Mouse (Mus musculus) myocyte (in vitro differentiated cells): ENCODE measurements around the gene Bbs1.
A peak's percentile ranks its signal among the peaks of the same experiment; 100 is the strongest.

Experiments used
- POLR2A ChIP-seq: IDR thresholded peaks from one replicate; pipeline ENCODE4 v1.6.1; 2011; ENCODE audit warnings: low read depth, mild to moderate bottlenecking, control low read depth, moderate library complexity; ENCODE audit not compliant: insufficient read length
- TCF3 ChIP-seq: IDR thresholded peaks from one replicate; pipeline ENCODE4 v1.6.1; 2011; ENCODE audit warnings: low read depth, control low read depth; ENCODE audit not compliant: insufficient read length

DNA sequence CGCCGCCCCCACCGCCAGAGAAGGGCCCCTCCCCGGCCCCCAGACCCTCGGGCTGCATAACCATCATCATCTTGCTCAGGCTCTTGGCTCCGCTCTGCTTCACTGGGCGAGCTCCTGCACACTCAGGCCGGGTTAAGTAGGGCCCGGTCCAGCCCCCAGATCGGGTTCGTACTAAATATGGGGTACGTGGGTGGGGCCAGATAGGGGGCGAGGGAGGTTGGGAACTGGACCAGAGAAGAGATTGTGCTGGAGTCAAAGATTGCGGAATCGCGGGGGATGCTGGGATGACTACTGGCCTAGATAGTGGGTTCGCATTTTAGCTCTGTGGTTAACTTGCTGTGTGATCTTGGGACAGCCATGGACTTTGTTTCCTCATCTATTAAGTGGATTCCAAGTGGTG is 28.6 kb downstream of the Bbs1 start, which contains the start of gene Actn3:
- TF ChIP-seq TCF3 (no peak), POLR2A (peak; percentile 75)
